Mouse (Mus musculus) myocyte (in vitro differentiated cells): ENCODE results near the gene Stat6.

Source experiments
- MAX ChIP-seq: IDR thresholded peaks from one replicate; pipeline ENCODE4 v1.6.1; 2011; ENCODE audit warnings: low read depth, mild to moderate bottlenecking, control low read depth
- MYOD1 ChIP-seq, 3 experiments: IDR thresholded peaks; one replicate each; pipeline ENCODE4 v1.6.1; 2011; ENCODE audit warnings: control low read depth in 2 of 3, low read depth in 2 of 3, mild to moderate bottlenecking in 2 of 3, moderate library complexity in 1 of 3; ENCODE audit not compliant: insufficient read length in 2 of 3, control insufficient read depth in 1 of 3
- POLR2A ChIP-seq: IDR thresholded peaks from one replicate; pipeline ENCODE4 v1.6.1; 2011; ENCODE audit warnings: low read depth, mild to moderate bottlenecking, control low read depth, moderate library complexity; ENCODE audit not compliant: insufficient read length
- POLR2AphosphoS2 ChIP-seq: IDR thresholded peaks from one replicate; pipeline ENCODE4 v1.6.1; 2011; ENCODE audit warnings: low read depth, control low read depth; ENCODE audit not compliant: insufficient read length
- USF1 ChIP-seq: IDR thresholded peaks from one replicate; pipeline ENCODE4 v1.6.1; 2011; ENCODE audit warnings: low read depth, mild to moderate bottlenecking, control low read depth, moderate library complexity

DNA sequence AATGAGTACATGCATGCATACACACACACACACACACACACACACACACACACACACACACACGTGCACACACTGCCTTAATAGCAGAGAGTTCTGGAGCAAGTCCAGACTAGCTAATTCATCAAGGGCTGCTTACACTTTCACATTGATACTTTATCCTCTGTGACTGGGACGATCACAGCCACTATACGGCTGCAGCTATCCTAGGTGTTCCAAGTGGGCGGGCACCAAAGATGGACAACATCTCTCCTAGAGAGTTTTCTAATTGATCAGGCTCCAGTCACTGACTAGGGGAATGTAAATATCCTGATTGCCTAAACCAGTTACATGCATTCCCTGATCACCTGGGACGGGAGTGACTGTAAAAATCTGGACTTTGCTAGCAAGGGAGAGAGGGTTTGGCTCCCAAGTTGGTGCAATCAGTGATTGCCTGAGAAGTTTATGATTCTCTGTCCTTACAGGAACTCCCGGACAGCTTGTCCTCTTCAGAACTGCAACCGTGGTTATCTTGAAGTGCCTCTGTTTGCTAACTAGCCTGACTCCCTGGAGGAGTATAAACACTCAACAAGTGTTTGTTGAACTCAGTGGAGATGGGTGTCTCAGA is 10.0 kb upstream of the Stat6 start:
- no peak for TF ChIP-seq MAX
- TF ChIP-seq USF1: no peak
- no peak for TF ChIP-seq POLR2A
- TF ChIP-seq POLR2AphosphoS2: no peak
- no peak for TF ChIP-seq MYOD1 (IDR thresholded peaks at IDR 0.05; ENCODE audit: control insufficient read depth in 1 of 3, insufficient read length in 2 of 3, low read depth in 2 of 3)
